Mouse (Mus musculus): ENCODE measurements around the gene Stap2.

The Stap2 gene

DNA sequence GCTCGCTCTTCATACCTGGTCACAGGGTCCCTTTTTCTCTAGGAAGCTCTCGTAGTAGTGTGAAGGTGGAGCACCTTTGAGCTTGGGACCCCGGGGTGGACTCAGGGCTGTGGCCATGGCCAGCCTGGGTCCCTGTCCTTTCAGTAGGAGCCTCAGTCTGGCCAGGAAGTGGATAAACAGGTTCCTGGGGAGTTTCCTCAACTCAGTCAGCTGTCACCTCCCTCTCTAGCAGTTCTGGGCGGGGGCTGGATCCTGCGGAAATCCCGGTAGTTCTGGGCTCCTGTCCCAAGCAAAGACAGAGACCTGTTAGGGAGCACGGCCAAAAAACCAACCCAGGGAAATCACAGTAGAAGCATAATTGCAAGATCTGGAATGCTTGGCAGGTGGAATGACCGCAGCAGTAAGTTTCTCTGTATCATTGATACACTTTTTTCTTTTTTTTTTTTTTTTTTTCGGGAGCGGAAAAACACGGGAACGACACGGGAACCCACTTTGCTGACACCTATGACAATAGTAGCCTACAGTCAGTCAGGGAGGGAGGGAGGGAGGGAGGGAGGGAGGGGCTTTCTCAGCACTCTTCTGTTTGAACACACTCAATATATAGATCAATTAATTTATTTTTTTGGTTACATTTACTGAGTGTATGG is at the start of gene Stap2, which contains the start of gene Mpnd:
Stap2 (minus strand) TSS at position 170 of the 647 bp plus-strand sequence.
Mpnd (plus strand) TSS at position 297 of the 647 bp plus-strand sequence.
- peak; percentile 53 to 58 for DNase-seq (ENCODE audit: low spot score in 2 of 2)

DNA sequence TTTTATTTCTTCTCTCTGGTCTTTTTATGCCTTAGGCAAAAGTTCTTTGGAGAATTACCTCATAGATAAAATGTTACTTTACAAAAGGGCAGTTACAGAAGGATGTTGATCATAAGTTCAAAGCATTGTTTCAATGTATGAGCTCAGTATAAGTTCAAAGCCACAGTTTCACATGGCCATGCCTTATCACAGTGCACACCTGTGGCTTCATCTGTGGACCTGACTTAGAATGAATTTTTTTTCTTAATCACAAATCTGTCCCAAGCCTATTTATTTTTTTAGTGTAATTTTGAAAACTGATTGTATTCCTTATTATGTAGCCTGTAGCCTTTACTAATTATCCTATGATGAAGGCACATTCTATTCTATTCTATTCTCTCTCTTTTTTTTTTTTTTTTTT is 49.6 kb upstream of the Stap2 start:
- no peak for DNase-seq (ENCODE audit: low spot score in 2 of 2)

DNA sequence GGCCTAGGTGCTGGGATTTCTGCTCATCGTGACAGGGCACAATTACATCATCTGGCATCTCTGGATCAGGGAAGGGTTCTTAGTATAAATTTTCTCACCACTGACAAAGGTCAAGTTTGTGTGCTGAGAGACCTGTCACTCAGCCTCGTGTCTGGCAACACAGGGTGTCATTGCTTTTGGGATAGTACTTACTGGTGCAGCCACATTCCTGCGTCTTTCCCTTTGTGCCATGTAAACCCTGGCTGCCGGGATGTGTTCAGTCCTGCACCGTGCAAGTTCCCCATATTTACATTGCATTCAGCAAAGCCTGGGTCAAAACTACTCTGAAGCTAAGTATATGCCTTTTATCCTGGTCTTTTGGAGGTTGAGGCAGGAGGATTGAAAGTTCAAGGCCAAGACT is 46.0 kb upstream of the Stap2 start:
- DNase-seq (ENCODE audit: low spot score in 2 of 2): no peak

DNA sequence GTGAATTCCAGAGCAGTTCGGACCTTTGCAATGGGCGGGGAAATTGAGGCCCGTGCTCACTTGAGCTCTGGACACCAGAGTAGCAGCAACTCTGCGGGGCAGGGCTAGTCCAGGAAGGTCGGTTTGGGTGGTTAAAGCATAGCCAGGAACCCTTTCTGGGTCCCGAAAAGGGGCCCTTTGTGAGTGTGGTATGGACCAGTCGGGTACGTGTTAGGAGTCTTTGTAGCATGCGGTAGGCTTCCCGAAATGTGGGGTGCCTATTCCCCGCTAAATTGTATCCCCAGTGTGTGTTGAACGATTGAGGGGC is 35.4 kb upstream of the Stap2 start:
- DNase-seq (ENCODE audit: low spot score in 2 of 2): no peak

DNA sequence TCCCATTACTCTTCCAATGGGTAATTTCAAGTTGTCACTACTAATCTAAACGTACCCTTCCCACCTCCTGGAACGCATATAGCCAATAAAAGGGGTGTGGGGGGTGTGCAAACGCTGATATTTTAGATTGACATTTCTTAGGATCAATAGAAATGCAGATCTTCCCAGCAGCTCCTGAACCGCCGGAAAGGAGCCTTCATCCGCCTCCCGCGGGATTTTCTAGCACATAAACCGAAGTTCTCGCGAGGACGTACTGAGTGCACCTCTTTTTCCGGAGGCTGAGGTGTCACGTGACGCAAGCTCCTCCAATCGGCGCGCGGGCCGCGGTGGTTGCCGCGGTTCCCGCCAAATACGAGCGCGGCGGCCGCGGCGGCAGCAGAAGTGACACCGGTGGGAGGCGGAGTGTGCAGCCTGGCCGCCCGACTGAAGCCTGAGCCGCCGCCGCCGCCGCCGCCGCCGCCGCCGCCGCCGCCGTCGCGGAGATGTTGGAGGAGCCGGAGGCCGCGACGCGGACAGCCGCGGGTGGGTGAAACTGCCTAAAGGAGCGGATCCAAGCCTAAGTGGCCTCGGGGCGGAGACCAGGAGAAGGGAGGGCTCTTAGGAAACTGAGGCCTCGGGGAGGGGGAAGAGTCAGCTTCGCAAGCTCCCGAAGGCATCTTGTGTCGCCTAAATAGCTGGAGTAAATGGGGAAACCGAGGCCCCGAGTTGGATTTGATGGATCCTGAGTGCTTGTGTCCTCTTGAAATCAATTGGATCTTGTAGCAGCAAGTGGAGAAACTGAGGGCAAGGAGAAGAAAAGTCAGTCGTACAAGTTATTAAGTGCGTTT is 34.9 kb upstream of the Stap2 start, which contains the start of gene Chaf1a:
Chaf1a (plus strand) TSS at position 410 of the 827 bp plus-strand sequence.
- DNase-seq (ENCODE audit: low spot score in 2 of 2): peak; percentile 91 to 97

DNA sequence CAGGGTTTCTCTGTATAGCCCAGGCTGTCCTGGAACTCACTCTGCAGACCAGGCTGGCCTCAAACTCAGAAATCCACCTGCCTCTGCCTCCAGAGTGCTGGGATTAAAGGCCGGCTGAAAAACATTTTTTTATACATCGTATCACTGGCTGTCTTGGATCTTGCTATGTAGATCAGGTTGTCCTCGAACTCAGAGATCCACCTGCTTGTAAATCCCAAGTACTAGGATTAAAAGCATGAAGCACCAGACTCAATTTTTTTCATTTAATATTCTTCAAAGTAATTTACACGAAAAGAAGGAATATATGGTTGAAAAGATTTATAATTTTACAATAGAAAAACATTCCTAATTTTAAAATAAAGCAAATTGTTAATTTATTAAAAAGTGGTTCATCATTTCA is 34.0 kb upstream of the Stap2 start:
- no peak for DNase-seq (ENCODE audit: low spot score in 2 of 2)

DNA sequence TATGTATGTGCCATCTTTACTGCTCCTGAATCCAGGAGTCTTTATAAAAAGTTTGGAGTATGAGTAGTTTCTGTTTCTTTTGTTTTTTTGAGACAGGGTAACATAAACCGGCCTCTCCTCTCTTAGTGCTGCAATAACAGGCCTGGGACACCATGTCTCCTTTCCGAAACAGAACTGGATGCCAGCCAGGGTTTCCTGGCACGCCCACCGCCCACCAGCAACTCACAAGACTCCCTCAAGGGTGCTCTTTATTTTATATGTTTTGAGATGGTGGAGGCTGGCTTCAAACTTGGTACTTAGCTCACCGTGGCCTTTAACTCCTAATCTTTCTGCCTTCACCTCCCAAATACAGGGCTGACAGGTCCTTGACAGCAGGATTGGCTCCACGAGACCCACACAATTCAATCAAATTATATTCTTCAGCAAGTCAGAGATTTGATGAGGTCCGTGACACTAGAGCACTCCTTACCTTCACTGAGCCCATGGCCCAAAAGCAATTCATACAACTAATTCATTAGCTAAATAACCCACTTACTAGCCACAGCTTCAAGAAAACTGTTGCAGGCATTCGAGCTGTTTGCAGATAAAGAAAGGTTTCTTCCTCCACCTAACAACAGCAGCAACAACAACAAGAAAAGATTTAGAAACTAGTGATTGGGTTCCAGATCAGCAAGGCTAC is 33.3 kb upstream of the Stap2 start:
- no peak for DNase-seq (ENCODE audit: low spot score in 2 of 2)

DNA sequence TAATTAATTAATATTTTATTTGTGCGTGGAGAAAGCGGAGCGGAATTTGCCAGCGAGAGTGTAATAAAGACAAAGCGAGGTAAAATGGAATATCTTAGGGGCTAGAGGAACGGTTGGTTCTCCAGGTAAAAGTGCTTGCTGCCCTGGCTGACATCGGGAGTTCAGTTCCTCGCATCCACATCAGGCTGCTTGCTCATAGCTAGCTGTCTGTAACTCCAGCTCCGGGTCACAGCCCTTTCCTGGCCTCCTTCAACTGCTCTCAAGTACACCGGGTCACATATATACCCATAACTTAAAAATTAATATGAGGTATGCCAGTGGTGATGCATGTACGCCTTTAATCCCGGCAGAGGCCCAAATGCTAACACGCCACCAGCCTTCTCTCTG is 31.5 kb upstream of the Stap2 start:
- no peak for DNase-seq (ENCODE audit: low spot score in 2 of 2)

DNA sequence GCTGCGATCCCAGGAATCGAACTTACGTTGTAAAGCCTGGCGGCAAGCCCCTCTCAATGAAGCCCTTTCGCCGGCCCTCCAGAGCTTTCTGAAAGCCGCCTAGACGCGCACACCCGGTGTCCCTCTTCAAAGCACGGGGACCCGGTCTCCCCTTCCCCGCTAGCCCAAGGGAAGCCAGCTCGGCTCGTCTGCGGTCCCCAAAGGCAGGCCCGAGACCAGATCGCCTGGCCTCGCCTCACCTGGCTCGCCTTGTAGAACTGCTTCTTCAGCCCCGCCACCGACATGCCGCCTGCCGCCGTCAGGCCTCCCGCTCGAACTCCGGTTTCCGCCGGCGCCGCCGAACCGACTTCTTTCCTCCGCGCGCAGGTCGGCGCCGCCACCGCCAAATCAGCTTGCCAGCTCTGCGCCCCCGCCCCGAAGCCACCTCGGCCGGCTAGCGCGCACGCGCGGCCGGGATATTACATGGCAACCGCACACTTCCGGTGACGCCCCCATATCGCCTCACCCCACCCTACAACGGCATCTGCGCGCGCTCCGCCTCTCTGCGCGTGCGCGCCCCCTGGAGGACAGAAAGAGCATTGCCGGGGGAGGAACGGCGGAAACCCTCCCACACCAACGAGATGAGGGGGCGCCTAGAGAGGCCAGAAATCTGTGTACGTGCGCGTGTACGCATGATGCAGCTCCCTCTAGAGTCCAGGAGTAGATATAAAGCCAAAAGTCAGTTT is 31.0 kb upstream of the Stap2 start, which contains the start of gene Sh3gl1:
Sh3gl1 (minus strand) TSS at position 460 of the 725 bp plus-strand sequence.
- peak; percentile 98 to 99 for DNase-seq (ENCODE audit: low spot score in 2 of 2)

DNA sequence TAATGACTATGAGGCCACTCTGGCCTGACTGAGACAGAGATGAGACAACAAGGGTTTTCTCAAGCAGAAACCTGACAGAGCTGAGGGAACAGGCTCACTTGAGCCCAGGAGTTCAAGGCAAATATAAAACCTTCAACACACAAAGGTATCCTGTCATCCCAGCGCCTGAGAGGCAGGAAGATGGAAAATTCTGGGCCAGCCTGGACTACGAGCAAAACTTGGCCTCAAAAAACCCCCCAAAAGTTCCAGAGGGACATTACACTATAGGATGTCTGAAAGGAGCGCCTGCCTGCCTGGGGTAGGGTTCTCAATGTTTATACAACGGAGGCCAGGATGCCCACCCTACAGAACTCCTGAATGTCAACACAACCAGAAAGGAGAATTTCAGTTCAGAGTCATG is 29.8 kb upstream of the Stap2 start:
- no peak for DNase-seq (ENCODE audit: low spot score in 2 of 2)

DNA sequence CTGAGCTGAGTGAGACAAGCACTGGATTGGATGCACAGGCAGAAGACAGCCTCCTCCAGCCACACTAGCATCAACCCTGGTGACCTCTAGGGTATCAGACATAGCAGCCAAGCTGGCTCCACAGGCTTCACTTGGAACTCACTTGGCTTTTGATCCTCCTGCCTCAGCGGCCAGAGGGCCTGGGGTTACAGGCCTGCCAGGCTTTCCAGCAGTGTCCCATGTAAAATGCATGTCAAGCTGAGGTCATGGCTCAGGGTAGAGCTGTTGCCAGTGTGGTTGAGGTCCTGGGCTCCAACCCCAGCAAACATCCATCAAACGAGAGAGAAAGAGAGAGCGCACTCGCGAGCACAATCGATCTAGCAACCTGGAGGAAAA is 29.3 kb upstream of the Stap2 start:
- no peak for DNase-seq (ENCODE audit: low spot score in 2 of 2)

DNA sequence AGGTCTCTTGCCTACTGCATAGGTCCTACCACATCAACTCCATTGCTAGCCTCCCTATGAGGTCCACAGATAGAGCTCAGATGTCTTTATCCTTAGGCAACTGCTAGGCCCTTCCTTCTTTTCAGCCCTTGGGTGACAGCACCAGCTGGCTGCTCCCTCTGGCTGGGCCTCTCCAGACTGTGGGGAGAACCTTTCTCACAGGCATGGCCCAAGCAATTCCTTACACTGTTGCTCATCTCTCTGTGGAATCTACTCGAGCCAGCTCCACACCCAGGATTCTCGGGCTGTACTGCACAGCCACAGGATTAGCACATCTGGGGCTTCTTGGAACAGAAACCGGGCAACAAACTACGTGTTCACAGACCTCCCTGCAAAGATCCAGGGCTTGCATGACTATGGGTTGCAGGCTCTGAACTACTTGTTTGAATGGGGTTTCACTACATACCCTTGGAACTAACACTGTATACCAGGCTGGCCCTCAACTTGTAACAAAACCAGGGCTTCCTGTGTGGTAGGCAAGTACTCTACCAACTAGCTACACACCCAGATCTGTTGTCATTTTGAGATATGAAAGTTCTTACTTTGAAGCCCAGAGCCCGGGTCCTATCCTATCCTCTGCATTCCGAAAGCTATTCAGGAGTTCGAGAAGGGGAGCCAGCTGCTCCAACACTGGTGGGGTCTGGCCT is 28.8 kb upstream of the Stap2 start:
- DNase-seq (ENCODE audit: low spot score in 2 of 2): no peak

DNA sequence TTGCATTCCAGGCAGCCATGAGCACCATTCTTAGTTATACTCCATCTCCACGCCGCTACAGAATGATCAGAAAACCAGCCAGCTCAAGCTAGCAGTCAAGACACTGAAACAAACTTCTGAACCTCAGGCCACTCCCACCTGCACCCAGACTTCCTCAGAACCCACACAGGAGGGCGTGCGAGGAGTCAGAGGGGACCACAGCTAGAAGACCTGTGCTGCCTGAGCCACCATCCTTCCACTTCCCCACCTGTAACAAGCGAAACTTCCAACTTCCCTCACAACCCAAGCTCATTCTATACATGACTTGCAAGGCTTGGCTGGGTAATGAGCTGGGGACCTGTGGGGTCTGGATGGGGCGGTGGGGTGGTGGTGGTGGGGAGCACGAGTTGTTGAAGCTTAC is 27.4 kb upstream of the Stap2 start:
- no peak for DNase-seq (ENCODE audit: low spot score in 2 of 2)

DNA sequence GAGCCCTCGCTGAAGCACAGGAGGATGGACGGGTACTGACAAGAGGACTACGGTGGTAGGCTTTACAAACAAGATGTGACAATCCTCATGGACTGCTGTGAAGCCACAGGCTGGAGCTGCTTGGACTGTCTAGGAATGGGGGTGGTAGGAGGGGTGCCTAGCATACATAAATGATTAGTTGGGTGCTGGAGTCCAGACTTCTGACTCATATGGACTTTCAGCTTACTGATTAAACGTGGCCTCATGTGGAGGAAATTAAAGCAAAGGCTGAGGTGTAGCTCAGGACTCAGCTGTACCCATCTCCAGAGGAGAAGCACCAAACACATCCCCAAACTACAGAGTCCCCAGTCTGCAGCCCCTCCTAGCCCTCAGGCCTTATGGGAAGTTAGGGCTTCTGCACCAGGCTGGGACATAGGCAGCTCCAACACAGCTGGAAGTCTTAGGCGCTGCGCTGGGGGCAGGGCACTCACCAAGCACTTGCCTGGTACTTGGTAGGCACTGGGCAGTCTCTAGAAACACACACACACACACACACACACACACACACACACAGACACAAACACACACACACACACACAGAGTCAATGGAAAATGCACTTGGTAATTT is 26.8 kb upstream of the Stap2 start:
- DNase-seq (ENCODE audit: low spot score in 2 of 2): no peak

DNA sequence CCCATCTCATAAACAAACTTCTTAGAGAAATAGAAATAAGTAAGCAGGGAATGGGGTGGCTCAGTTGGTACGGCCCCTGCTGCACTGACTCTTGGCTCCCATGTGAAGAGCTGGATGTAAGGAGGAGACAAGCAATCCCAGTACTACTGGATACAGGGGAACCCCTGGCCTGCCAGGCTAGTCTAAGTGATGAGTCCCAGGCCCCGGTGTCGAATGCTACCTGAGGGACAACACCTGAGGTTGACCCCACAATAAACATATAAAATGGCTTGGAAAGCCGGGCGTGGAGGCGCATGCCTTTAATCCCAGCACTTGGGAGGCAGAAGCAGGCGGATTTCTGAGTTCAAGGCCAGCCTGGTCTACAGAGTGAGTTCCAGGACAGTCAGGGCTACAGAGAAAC is 26.0 kb upstream of the Stap2 start:
- no peak for DNase-seq (ENCODE audit: low spot score in 2 of 2)

DNA sequence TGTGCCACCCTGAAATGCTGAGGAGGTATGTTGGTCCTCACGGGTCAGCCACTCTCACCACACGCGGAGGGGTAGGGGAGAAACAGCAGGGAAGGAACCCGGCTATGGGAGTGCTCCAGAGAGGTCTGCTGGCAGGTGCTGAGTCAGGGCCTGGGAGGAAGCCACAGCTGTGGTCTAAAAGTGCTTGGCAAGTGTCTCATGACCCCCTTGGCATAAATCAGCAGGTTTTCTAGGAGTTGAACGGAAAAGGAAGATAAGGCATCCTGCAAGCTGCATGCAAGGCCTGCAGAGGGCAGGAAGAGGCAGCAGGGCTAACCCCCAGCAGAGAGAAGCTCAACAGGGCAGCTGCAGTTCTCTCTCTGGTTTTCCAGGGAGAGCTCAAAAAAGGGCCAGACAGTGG is 25.5 kb upstream of the Stap2 start:
- DNase-seq (ENCODE audit: low spot score in 2 of 2): no peak

DNA sequence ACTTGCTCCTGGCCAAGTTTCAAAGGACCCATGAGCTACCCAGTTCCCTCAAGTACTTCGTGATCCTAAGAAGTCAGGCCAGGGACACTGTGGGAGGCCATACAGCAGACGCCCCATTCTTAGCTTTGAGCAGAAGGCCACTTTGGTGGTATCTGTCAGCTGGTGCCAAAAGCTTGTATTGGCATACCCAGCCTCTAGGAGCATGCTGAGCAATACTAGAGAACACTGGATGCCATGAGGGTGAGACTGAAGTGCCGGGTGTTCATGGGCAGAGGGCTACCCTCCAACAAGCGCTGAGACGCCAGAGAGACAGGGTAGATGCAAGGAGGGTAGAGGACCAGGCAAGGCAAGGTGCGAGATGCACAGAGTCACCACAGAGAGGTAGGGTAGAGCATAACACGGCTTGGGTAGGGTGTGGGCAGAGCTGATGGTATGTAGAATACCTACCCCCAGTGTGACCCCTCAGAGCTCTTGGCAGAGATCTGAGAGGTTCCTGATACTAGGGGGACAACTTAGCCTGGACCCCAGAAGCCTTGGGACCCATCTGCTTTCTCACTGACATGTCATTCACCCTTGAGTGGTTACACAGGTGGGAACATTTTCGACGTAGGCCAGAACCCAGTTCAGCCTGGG is 25.0 kb upstream of the Stap2 start:
- DNase-seq (ENCODE audit: low spot score in 2 of 2): no peak

DNA sequence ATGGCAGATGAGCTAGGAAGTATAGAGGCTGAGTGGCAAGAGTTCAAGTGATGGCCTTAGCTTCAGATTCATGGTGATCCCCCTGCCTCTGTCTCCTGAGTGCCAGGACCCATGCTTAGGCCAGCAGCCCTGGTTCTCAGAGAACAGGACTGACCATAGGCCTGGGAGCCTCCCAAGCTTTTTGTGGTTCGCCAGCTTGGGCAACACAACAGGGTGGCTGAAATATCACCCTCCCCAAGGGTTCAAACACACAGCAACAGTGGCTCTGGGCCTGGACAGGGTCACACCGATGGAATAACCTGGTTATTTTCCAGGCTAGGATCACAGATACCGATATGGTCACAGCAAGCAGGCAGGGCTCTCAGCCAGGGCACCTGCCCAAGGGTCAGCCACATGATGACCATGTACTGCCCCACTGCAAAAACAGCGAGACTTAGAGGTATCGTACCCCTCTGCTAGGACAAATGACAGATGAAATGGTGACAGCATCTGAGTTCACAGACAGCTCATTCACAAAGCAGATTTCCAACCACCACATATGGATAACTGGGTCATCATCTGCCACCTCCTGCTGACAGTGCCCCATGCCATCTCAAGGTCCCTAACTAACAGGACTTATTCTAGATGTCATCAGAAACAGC is 22.5 kb upstream of the Stap2 start:
- no peak for DNase-seq (ENCODE audit: low spot score in 2 of 2)

DNA sequence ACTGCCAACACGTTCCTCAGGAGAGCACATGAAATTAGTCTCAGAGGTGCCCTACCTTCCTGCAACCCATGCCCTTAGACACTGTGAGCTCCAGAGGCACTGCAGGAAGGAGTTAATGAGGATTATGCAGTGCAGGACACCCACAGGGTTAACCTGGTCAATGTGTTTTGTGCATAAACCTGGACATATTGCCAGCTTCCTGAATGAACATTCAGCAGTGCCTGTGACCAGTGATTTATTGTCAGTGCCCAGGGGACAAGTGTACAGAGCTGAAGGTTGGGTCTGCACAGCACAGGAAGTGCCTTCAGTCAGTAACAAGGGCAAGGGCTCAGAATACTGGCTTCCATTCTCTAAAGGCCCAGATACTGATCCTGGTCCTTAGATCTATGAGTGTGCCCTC is 21.5 kb upstream of the Stap2 start:
- no peak for DNase-seq (ENCODE audit: low spot score in 2 of 2)

DNA sequence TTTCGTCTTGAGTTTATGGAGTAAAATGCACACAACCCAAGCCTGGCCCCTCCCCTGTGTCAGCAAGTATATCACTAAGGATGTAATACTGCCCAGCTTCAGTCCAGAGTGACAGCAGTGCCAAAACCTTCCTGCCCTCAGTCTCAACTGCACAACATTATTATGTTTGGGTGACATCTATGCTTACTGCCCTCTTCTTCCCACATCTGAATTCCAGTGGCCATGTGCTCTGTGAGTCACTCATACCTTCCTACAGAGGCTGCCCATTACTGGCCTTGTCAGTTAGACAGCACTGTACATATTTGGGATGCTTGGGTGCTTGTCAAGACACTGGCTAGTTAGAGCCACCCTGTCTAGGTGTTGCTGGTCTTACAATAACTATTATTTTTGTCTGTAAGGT is 20.9 kb upstream of the Stap2 start:
- DNase-seq (ENCODE audit: low spot score in 2 of 2): no peak

All from urinary bladder, postnatal 36 days (tissue).